Mouse (Mus musculus) lung, embryonic 14.5 days (tissue): Measurements from ENCODE around the gene Six3. TPM values are rescaled to one million over a fixed set of nuclear protein-coding genes. Genes with fewer than 3 reads are reported as not detected.
A peak's percentile ranks its signal among the peaks of the same experiment; 100 is the strongest.

Source experiments
- ATAC-seq: fragments of 200-750 bp; cut with Nextera tagmentation; 2 replicates; pipeline ENCODE4 v1.8.0; 2017; ENCODE audit warnings: mild to moderate bottlenecking, moderate TSS enrichment, moderate library complexity; ENCODE audit not compliant: insufficient read depth
- DNase-seq: peaks from one replicate; pipeline ENCODE4 v3.0.0-alpha.2; 2015
- H3K27ac ChIP-seq: fragments of 300-500 bp; sonication (generic); 2 replicates; pipeline ENCODE4 v1.5.1; 2014; ENCODE audit warnings: low read depth, mild to moderate bottlenecking, moderate library complexity
- H3K27me3 ChIP-seq: fragments of 300-500 bp; sonication (generic); 2 replicates; pipeline ENCODE4 v1.6.1; 2014; ENCODE audit warnings: low read length, control low read depth; ENCODE audit not compliant: insufficient read depth
- H3K36me3 ChIP-seq: fragments of 300-500 bp; sonication (generic); 2 replicates; pipeline ENCODE4 v1.6.1; 2014; ENCODE audit warnings: control low read depth; ENCODE audit not compliant: insufficient read depth
- H3K4me1 ChIP-seq: fragments of 300-500 bp; sonication (generic); 2 replicates; pipeline ENCODE4 v1.6.1; 2014; ENCODE audit warnings: antibody characterized with exemption, control low read depth; ENCODE audit not compliant: insufficient read depth
- H3K4me2 ChIP-seq: fragments of 300-500 bp; sonication (generic); 2 replicates; pipeline ENCODE4 v1.6.1; 2014; ENCODE audit warnings: mild to moderate bottlenecking
- H3K4me3 ChIP-seq: fragments of 300-500 bp; sonication (generic); 2 replicates; pipeline ENCODE4 v1.5.1; 2014; ENCODE audit warnings: low read depth, low read length
- H3K9ac ChIP-seq: fragments of 300-500 bp; sonication (generic); 2 replicates; pipeline ENCODE4 v1.6.1; 2014
- H3K9me3 ChIP-seq: fragments of 300-500 bp; sonication (generic); 2 replicates; pipeline ENCODE4 v1.6.1; 2016; ENCODE audit warnings: low read depth, low read length, control low read depth
- CTCF ChIP-seq: IDR thresholded peaks from 2 replicates; pipeline ENCODE4 v1.5.1; 2016; ENCODE audit warnings: antibody characterized with exemption, low read depth
- WGBS: fragments of 180-500 bp; shearing (Covaris S2); extraction: QIAGEN DNeasy Blood & Tissue Kit; methylation state at CpG from one replicate; pipeline ENCODE4 v1.1.7; 2014; 5-methylcytosine and 5-hydroxymethylcytosine counted together
- polyA plus RNA-seq: library from polyadenylated mRNA; unstranded; fragments of >200 nt; fragmentation: Nextera tagmentation; extraction: Ambion mirVana; gene quantifications from 2 replicates; pipeline ENCODE4 v1.2.1, GENCODE M21; 2014

The Six3 gene
- polyA plus RNA-seq, 1 experiment from 2014 or later, result not detected

DNA sequence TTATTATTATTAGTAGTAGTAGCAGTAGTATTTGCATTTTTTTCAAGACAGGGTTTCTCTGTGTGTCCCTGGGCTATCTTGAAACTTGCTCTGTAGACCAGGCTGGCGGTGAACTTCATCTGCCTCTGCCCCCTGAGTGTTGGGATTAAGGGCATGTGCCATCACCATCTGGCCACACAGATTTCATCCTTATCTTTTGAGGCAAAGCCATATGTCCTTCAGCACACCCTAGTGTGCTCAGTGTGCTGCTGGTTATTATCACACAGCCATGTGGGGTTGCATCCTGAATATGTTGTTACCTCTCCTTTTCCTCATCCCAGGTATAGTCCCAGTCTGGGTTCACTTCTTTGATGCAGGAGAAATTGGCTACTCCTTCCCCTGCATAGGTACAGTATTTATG is 46.6 kb downstream of the Six3 start:
- 82% methylated on average over 1 of the region's 1 CpGs for WGBS
- ATAC-seq, result no peak

GRCm38 (mm10) chr17:85661521-85661920 is 48.1 kb downstream of the Six3 start:
- WGBS, result 48% methylated on average over 5 of the region's 5 CpGs
- no peak for TF ChIP-seq CTCF
- no peak overlapping the region for H3K27ac ChIP-seq
- DNase-seq (no peak), ATAC-seq (no peak)
- H3K4me1 ChIP-seq, result no peaks in the 10 kb centered on the region
- H3K27me3 ChIP-seq, result peaks cover 17% of the 10 kb centered on the region; the same call in 1 of the 2 replicates
- H3K4me3 ChIP-seq, result no peak overlapping the region
- H3K9me3 ChIP-seq, result no peaks in the 10 kb centered on the region
- H3K9ac ChIP-seq, result no peak overlapping the region
- no peaks in the 10 kb centered on the region for H3K36me3 ChIP-seq
- H3K4me2 ChIP-seq, result no peak overlapping the region

More for the DNA sequence above, 46.6 kb downstream of the Six3 start:
- H3K9ac ChIP-seq, result no peak overlapping the region
- TF ChIP-seq CTCF, result no peak
- H3K27me3 ChIP-seq, result peaks cover 14% of the 10 kb centered on the region; the same call in 1 of the 2 replicates
- no peaks in the 10 kb centered on the region for H3K4me1 ChIP-seq
- no peaks in the 10 kb centered on the region for H3K36me3 ChIP-seq
- no peak overlapping the region for H3K27ac ChIP-seq
- H3K4me3 ChIP-seq, result no peak overlapping the region
- H3K9me3 ChIP-seq, result no peaks in the 10 kb centered on the region
- H3K4me2 ChIP-seq, result no peak overlapping the region
- no peak for DNase-seq

GRCm38 (mm10) chr17:85664202-85664601 is 50.8 kb downstream of the Six3 start:
- Histone ChIP-seq H3K9me3 (no peaks in the 10 kb centered on the region), H3K36me3 (no peaks in the 10 kb centered on the region), H3K4me3 (no peak overlapping the region), H3K9ac (no peak overlapping the region), H3K27ac (no peak overlapping the region), H3K4me2 (peak overlapping the region; percentile 52), H3K4me1 (no peaks in the 10 kb centered on the region), H3K27me3 (peaks cover 17% of the 10 kb centered on the region; the same call in 1 of the 2 replicates)
- DNase-seq (no peak), ATAC-seq (no peak)
- 21% methylated on average over 2 of the region's 2 CpGs for WGBS
- no peak for TF ChIP-seq CTCF

GRCm38 (mm10) chr17:85664618-85665320 is 51.4 kb downstream of the Six3 start:
- ATAC-seq (peak; percentile 75; the same call in 1 of the 2 replicates), DNase-seq (peak; percentile 94)
- Histone ChIP-seq H3K4me1 (no peaks in the 10 kb centered on the region), H3K4me3 (peak overlapping the region; percentile 20), H3K9ac (no peak overlapping the region), H3K9me3 (no peaks in the 10 kb centered on the region), H3K27ac (no peak overlapping the region), H3K27me3 (peaks cover 17% of the 10 kb centered on the region; the same call in 1 of the 2 replicates), H3K36me3 (no peaks in the 10 kb centered on the region), H3K4me2 (peak overlapping the region; percentile 52)
- WGBS, result 3% methylated on average over 20 of the region's 20 CpGs
- TF ChIP-seq CTCF, result peak; percentile 90

Other genes starting within 250 kb of the Six3 start
- 0.26 TPM in 1 of 2 replicates, not detected in the other for gene Six2, start 74.7 kb downstream of the Six3 start, polyA plus RNA-seq